Mouse (Mus musculus): ENCODE measurements around the gene Rab1b. TPM values are rescaled to one million over a fixed set of nuclear protein-coding genes. Genes with fewer than 3 reads are reported as not detected.

Gene Rab1b
- polyA plus RNA-seq, 1 experiment from 2014 or later, result 240 TPM

DNA sequence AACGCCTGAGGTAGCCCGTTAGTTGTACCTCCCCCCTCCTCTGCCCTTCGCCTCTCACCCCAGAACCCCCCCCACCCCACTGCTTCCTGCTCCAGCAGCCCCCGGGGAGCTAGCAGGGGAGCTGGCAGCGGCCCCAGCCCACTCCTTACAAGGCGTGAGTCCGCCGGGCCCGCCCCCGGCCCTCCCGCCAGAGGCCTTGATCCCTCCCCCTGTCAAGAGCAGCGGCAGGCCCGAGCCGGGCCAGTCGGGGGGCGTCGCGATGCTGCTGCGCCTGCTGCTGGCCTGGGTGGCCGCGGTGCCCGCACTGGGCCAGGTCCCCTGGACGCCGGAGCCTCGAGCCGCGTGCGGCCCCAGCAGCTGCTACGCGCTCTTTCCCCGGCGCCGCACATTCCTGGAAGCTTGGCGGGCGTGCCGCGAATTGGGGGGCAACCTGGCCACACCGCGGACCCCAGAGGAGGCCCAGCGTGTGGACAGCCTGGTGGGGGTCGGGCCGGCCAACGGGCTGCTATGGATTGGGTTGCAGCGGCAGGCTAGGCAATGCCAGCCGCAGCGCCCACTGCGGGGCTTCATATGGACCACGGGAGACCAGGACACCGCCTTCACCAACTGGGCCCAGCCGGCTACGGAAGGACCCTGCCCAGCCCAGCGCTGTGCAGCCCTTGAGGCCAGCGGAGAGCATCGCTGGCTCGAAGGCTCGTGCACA lies 38.9 kb downstream of the Rab1b start, which contains the start of gene Cd248:
Gene Cd248 (plus strand): TSS at position 212 of the 703 bp plus-strand sequence.
- WGBS, result under 1% methylated on average over 39 of the region's 56 CpGs

DNA sequence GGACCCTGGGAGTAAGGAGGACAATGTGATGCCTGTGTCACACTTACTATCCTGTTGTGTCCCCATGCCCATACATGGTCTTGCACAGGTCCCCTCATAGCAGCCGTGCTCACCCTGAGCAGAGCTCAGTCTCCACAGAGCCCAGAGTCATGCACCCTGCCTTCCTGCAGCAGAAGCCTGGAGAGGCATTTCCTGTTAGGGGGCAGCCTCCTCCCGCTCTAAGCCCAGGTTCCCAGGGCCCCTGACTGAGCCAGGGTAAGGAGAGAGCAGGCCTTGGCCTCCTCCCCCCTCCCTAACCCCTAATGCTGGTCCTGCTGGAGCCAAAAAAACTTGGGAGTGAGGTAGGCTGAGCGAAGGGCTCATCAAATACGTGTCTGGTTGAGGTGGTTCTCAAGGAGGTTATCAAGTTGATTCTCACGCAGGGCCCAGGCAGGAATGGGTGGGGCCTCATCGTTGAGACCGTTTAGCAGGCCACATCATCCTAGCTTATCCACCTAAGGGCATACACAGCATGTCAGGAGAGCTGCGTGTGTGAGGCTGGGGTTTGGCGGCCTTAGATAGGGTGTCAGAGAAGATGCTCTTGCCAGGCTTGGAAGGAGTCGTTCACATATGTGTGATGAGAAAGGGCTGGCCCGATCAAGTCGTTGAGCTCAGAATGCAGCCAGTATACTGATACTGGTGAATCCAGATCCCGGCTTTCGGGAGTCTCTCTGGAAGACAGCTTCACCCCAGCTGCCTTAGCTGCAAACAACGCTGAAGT lies 39.7 kb downstream of the Rab1b start:
- Histone ChIP-seq H3K4me2 (replicated peaks; ENCODE audit: low read depth, low read length) (peak overlapping the region; percentile 70), H3K9me3 (ENCODE audit: low read length) (no peaks in the 10 kb centered on the region), H3K27ac (ENCODE audit: low read length) (peak overlapping the region; percentile 57), H3K9ac (replicated peaks; ENCODE audit: low read depth) (no peak overlapping the region), H3K4me1 (ENCODE audit: insufficient read depth, low read depth, low read length) (peaks cover 14% of the 10 kb centered on the region; the same call in 1 of the 2 replicates), H3K4me3 (ENCODE audit: low read depth, low read length) (peak overlapping the region; percentile 41), H3K27me3 (replicated peaks; ENCODE audit: insufficient read depth, low read length) (0 out of 2 replicates have a peak, but pooled peaks cover 11% of the 10 kb centered on the region), H3K36me3 (ENCODE audit: insufficient read depth, low read length) (no peaks in the 10 kb centered on the region)
- ATAC-seq (peak; percentile 8; the same call in 1 of the 2 replicates), DNase-seq (ENCODE audit: low spot score) (peak; percentile 20)
- 8% methylated on average over 15 of the region's 15 CpGs for WGBS
- TF ChIP-seq CTCF (IDR thresholded peaks at IDR 0.05), result no peak
- no peak for TF ChIP-seq EP300 (IDR thresholded peaks at IDR 0.05)

More for the DNA sequence above, 38.9 kb downstream of the Rab1b start, which contains the start of gene Cd248:
- TF ChIP-seq CTCF (IDR thresholded peaks at IDR 0.05), result no peak
- TF ChIP-seq EP300 (IDR thresholded peaks at IDR 0.05), result no peak
- Histone ChIP-seq H3K4me3 (ENCODE audit: low read depth, low read length) (peak within 1 kb of the TSS; percentile 41), H3K27ac (ENCODE audit: low read length) (peak within 1 kb of the TSS; percentile 57), H3K27me3 (replicated peaks; ENCODE audit: insufficient read depth, low read length) (0 out of 2 replicates have a peak, but pooled peaks cover 11% of the 10 kb centered on the region), H3K36me3 (ENCODE audit: insufficient read depth, low read length) (no peaks in the 10 kb centered on the region), H3K9me3 (ENCODE audit: low read length) (no peaks in the 10 kb centered on the region), H3K9ac (replicated peaks; ENCODE audit: low read depth) (peak within 1 kb of the TSS; percentile 6), H3K4me1 (ENCODE audit: insufficient read depth, low read depth, low read length) (peaks cover 14% of the 10 kb centered on the region; the same call in 1 of the 2 replicates), H3K4me2 (replicated peaks; ENCODE audit: low read depth, low read length) (peak within 1 kb of the TSS; percentile 70)
- DNase-seq (ENCODE audit: low spot score) (peak; percentile 77), ATAC-seq (peak; percentile 67)

- ATAC-seq (no peak), DNase-seq (ENCODE audit: low spot score) (peak; percentile 44)
- H3K27ac ChIP-seq (ENCODE audit: low read length), result no peak overlapping the region
- peaks cover 22% of the 10 kb centered on the region; the same call in 1 of the 2 replicates for H3K4me1 ChIP-seq (ENCODE audit: insufficient read depth, low read depth, low read length)
- 0 out of 2 replicates have a peak, but pooled peaks cover 11% of the 10 kb centered on the region for H3K27me3 ChIP-seq (replicated peaks; ENCODE audit: insufficient read depth, low read length)
- TF ChIP-seq CTCF (IDR thresholded peaks at IDR 0.05), result no peak
- no peak for TF ChIP-seq EP300 (IDR thresholded peaks at IDR 0.05)
- no peaks in the 10 kb centered on the region for H3K36me3 ChIP-seq (ENCODE audit: insufficient read depth, low read length)
- WGBS, result 26% methylated on average over 7 of the region's 7 CpGs
- no peak overlapping the region for H3K4me2 ChIP-seq (replicated peaks; ENCODE audit: low read depth, low read length)
- no peaks in the 10 kb centered on the region for H3K9me3 ChIP-seq (ENCODE audit: low read length)
- H3K9ac ChIP-seq (replicated peaks; ENCODE audit: low read depth), result no peak overlapping the region
- H3K4me3 ChIP-seq (ENCODE audit: low read depth, low read length), result no peak overlapping the region
Measured at GRCm38 (mm10) chr19:5065104-5065503, 41.8 kb downstream of the Rab1b start.

DNA sequence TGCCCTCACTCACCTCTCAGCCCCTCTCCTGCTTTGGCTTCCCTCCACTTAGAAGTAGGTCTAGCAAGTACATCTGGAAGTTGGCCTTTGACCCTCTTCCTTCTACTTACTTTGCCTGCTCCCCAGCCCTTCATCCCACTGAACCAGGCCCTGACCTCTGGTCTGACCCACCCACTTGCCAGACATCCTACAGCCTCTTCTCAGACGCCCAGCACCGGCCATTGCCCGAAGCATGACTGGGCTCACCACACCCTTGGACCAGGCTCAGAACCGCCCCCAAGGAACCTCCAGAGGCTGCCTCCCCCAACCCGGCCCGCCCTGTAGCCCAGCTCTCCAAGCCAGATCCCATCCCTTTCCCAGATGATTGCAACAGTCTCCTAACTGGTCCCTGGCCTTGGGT lies 44.4 kb downstream of the Rab1b start:
- H3K27me3 ChIP-seq (replicated peaks; ENCODE audit: insufficient read depth, low read length), result no peaks in the 10 kb centered on the region
- WGBS, result 67% methylated on average over 6 of the region's 6 CpGs
- H3K36me3 ChIP-seq (ENCODE audit: insufficient read depth, low read length), result no peaks in the 10 kb centered on the region
- TF ChIP-seq CTCF (IDR thresholded peaks at IDR 0.05) (no peak), EP300 (IDR thresholded peaks at IDR 0.05) (no peak)
- H3K9me3 ChIP-seq (ENCODE audit: low read length), result no peaks in the 10 kb centered on the region
- no peak for DNase-seq (ENCODE audit: low spot score)
- H3K4me3 ChIP-seq (ENCODE audit: low read depth, low read length), result no peak overlapping the region
- H3K27ac ChIP-seq (ENCODE audit: low read length), result no peak overlapping the region
- peaks cover 19% of the 10 kb centered on the region; the same call in 1 of the 2 replicates for H3K4me1 ChIP-seq (ENCODE audit: insufficient read depth, low read depth, low read length)
- H3K4me2 ChIP-seq (replicated peaks; ENCODE audit: low read depth, low read length), result no peak overlapping the region
- H3K9ac ChIP-seq (replicated peaks; ENCODE audit: low read depth), result no peak overlapping the region
- no peak for ATAC-seq

- H3K4me2 ChIP-seq (replicated peaks; ENCODE audit: low read depth, low read length), result no peak overlapping the region
- no peak overlapping the region for H3K27ac ChIP-seq (ENCODE audit: low read length)
- WGBS, result 66% methylated on average over 5 of the region's 5 CpGs
- H3K27me3 ChIP-seq (replicated peaks; ENCODE audit: insufficient read depth, low read length), result no peaks in the 10 kb centered on the region
- H3K4me3 ChIP-seq (ENCODE audit: low read depth, low read length), result no peak overlapping the region
- peaks cover 16% of the 10 kb centered on the region; the same call in 1 of the 2 replicates for H3K4me1 ChIP-seq (ENCODE audit: insufficient read depth, low read depth, low read length)
- TF ChIP-seq EP300 (IDR thresholded peaks at IDR 0.05), result no peak
- TF ChIP-seq CTCF (IDR thresholded peaks at IDR 0.05), result no peak
- H3K9ac ChIP-seq (replicated peaks; ENCODE audit: low read depth), result no peak overlapping the region
- no peaks in the 10 kb centered on the region for H3K36me3 ChIP-seq (ENCODE audit: insufficient read depth, low read length)
- ATAC-seq (no peak), DNase-seq (ENCODE audit: low spot score) (no peak)
- H3K9me3 ChIP-seq (ENCODE audit: low read length), result no peaks in the 10 kb centered on the region
Measured at GRCm38 (mm10) chr19:5062041-5062440, 44.8 kb downstream of the Rab1b start.

Data from lung, postnatal 0 days (tissue).